Mouse (Mus musculus): ENCODE results near the gene Fam102a.

DNA sequence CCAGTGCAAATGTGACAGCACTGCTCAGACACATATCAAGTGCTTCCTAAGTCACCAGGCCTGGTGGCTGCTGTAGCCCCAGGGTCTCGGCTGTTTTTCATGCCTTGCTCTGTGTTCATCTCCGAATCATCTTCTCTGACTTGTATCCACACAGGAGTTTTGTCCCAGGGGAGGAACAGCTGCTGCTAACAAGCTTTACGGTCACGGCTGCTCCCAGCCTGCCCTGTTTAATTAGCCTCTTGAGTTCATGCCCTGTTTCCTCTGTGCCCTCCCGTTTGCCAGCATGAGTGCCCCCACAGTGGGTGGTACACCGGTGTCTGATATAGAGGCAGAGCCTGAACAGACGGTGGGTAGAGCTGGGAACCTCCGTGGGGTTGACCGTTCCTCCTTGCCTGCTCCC lies 82.9 kb downstream of the Fam102a start:
- TF ChIP-seq POLR2A (IDR thresholded peaks at IDR 0.05; ENCODE audit: borderline replicate concordance, extremely low read depth, insufficient read depth, insufficient read length, poor library complexity, severe bottlenecking), result no peak
- no peak for TF ChIP-seq CTCF (IDR thresholded peaks at IDR 0.05; ENCODE audit: borderline replicate concordance, extremely low read depth, insufficient read depth, insufficient read length)
